Mouse (Mus musculus) monocyte, adult 5-6 weeks (primary cell): ENCODE data around the gene Nr5a1. TPM values are rescaled to one million over a fixed set of nuclear protein-coding genes. Genes with fewer than 3 reads are reported as not detected.

Experiments used
- ATAC-seq: fragments of 153-309, 156-312 bp; replicated peaks from 2 replicates; pipeline ENCODE4 v1.8.0; 2017; ENCODE audit warnings: mild to moderate bottlenecking; ENCODE audit not compliant: low TSS enrichment, insufficient number of reproducible peaks, severe bottlenecking, poor library complexity, low FRiP score
- total RNA-seq: library from RNA; stranded (forward); fragments of 200-1000, 200-491, 200-594 nt; gene quantifications from 3 replicates; pipeline ENCODE4 v1.2.3, GENCODE M21; 2017

Nr5a1 gene
- total RNA-seq: not detected in 3 replicates

DNA sequence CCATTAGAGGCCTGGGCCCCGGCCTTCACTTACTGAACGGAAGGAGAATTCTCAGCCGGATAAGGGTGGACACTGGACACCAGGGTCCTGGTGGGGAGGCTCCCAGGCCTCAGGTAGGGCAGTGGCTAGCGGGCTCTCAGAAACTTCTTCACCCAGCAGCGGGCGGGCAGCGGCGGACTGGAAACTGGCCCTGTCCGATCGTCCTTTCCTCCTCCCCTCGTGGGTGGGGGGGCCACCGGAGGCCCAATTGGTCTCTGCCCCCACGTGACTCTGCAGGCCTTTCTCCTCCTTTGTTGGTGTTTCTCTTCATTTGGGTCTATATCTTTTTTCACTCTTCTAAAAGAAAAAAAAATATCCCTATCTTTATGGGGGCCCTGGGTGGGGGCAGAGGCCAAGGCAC, at the start of gene Nr5a1:
Nr5a1 (minus strand) TSS at position 219 of the 400 bp plus-strand sequence.
- ATAC-seq: no peak

DNA sequence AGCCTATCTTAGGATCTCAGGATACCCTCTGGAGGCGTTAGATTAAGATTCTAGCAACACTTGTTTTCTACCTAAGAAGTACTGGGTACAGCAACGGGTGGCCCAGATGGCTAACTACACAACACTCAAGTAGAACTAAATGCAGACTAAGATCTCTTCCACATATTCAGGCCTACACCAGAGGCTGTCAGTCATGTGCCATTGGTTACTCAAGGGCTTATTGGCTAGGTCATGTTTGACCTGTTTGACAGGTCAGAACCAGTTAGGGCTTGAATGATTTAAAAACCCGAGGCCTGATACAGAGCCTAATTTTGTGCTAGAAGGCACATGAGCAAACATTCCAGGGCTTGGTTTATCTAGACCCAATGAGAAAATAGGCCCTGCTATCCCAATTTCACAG, 25.5 kb upstream of the Nr5a1 start:
- no peak for ATAC-seq

DNA sequence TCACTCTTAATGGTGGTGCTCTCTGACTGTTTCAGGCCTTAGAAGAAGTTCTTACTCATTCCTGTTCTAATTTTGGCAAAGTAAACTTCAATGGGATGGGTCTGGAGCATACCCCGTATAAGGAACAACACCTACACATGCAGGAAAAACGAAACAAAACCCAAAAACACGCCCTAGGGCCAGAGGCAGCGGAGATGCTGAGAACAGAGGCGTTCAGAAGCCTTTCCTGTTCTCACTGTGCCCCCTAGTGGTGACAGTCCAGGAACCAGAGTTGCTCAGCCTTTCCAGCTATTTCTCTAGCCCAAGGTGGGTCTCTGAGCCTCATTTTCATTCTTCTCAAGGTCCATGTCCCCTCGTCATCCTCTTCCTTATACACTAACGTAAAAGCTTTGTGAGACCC, 25.1 kb upstream of the Nr5a1 start:
- ATAC-seq: no peak

DNA sequence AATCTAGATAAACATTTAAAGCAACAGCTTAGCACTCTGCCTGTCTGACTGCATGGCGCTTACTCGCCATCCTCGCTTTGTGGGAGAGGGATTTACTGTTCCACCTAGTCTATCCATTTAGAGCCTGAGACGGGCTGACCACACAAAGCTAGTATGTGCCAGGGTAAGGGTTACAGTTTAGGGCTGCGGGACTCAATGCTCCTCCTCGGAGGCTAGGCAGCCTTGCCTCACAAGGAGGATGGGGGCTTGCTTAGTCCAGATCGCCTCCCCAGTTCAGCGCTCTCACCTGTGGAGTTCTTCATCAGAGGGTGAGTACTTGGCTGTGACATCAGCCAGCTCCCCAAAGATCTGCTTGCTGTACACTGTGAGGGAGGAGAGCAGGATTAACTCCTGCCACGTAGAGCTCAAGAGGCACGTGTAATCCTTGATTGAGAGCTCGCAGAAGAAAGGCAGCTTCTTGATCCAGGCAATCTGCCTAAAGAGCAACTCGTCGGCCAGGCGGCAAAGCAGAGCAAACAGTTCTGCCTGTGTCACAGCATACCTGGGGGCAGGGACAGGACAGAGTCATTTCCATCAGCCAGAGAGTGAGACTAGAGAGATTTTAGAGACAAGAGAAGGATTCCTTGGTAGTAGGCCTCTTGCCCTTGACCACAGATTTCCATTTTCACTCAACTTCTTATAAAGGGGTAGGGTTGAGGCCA, 24.4 kb upstream of the Nr5a1 start:
- ATAC-seq: 0 out of 2 replicates have a peak, but pooled peaks have one; percentile 35

DNA sequence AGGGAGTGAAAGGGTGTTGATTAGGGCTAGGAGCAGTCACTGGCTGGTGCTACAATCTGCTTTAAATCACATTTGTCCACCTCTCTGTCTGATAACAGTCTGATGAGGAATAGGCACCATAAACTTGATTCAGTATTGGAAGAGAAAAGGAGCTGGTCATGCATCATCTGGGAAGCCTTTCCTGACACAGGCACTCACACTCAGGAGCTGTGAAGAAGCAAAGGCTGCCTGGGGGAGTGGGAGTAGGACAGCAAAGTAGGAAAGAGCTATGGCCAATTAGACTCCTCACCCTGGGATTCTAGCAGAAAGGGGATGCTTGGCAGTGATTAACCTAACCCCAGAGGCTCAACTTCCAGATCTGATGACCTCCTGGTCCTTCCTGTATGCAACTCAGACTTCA, 21.4 kb upstream of the Nr5a1 start:
- ATAC-seq: no peak

DNA sequence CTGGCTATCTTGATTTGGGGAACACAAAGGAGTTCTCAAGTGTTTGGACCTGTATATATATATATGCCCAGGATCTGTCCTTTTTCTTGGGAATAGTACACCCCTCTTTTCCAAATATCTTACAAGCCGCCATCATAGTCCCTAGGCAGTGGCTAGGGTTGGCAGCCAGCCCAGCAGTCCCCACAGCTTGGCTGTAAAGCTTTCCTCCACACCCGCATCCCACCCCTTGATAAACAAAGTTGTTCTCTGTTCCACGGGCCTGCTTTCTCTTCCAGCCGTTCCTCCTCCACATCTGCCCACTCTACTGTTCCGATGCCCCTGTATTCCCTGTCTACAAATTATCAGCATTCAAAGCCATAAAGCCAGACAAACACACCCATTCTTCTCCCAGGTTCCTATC, 20.4 kb upstream of the Nr5a1 start:
- no peak for ATAC-seq

DNA sequence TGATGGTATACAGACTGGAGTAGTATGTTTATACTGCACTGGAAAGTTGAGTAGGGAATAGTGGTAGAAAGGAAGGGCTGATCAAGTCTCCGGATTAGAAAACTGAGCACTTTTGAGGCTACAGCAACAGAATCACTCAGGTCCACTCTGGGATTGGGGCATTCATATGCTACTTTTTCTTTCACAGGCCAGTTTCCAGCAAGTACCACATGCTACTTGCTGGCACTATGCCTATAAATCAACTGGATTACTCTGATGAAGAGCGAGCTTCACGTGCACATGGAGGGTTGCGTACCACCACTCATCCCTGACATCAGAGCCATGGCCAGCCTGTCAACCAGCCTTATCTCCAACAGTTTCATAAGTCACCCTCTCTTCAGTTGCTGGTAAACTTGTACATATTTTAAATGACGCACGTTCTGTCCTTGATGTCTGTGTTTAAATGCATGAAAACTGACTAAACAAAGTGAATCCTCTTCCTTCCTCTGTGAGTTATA, 16.0 kb upstream of the Nr5a1 start:
- no peak for ATAC-seq

DNA sequence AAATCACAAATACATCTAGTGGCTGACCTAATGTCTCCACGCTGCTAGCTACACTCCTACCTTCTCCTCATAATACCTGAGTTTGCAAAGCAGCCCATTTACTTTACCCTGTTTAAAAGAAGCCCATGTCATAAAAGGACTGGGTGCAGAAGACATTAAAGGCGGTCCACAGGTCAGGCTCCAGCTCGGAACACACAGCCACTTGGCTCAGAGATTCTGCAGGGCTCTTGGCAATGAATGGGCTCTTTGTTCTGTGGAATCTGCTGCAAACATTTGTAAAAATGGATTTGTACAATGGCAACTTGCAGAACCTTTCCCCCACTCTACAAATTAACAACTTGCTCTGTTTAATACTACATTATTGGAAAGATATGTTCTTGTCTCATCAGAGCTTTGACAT, 11.1 kb upstream of the Nr5a1 start:
- no peak for ATAC-seq

DNA sequence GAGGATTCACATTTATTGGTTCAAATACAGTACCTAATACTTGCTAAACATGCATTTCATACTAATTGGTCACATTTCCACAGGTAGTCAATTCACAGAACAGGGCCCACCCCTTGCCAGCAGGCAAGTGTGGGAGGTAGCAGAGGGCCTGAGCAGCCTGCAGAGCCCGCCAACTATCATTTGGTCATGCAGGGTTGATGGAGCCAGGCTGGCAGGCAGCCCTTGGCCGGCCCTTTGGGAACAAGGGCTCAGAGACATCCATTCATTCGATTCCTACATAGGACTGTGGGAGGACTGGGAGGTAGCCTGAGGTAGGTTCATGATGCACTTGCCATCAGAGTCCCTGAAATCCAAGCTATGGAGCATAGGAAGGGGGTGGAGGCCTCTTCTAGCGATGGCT, 9.0 kb upstream of the Nr5a1 start:
- ATAC-seq: no peak

DNA sequence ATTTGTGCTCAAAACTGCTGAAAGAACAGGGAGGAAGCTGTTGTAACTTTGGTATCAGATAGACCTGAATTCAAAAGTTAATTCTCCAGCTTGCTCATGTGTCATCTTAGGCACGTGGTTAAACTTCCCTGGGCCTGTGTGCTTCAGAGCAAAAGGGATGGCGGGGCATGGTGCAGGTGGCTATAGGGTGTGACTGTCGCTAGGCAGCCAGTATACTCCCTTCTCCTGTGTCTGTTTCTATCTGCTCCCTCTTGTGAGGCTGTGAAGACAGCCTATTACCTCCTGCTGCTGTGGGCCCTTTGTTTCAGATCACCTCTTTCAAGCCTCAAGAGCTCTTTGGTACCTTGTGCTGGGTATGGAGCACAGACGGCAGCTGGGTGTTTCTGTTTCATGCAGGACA, 7.7 kb upstream of the Nr5a1 start:
- ATAC-seq: no peak

DNA sequence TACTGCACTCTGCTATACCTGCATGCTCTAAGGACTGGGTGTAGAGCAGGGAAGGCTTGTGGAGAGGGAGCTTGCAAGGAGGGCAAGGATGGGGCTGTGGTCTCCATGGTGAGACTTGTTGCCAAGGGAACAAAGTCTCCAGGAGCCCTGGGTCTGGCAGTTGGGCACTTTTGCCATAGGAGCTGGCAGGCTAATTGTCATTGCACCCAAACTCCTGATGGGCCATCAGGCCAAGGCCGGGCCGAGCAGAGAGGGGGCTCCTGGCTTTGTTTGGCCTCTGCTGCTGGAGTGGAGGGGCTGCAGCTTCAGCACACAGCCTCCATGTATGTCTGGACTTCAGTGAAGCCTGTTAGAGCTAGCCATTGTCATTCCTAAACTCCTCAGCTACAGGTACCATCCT, 6.3 kb upstream of the Nr5a1 start:
- ATAC-seq: no peak

DNA sequence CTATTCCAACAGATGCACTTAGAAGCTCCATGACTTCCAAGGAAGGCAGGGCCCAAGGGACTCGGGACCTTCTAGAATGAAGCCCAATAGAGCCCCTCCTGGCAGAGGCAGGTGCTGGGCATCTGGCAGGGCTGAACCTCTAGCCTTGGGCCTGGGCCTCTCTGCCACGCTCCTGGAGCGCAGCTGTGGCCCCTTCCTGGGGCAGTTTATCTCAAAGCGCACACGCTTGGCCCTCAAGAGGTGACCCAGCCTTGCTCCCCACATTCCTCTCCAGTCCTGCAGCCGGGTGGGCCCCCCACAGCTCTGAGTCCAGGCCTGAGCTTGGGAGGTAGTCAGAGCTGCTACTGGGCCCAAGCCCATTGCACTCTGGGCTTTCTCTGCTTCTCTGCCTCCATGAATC, 5.0 kb upstream of the Nr5a1 start:
- no peak for ATAC-seq

DNA sequence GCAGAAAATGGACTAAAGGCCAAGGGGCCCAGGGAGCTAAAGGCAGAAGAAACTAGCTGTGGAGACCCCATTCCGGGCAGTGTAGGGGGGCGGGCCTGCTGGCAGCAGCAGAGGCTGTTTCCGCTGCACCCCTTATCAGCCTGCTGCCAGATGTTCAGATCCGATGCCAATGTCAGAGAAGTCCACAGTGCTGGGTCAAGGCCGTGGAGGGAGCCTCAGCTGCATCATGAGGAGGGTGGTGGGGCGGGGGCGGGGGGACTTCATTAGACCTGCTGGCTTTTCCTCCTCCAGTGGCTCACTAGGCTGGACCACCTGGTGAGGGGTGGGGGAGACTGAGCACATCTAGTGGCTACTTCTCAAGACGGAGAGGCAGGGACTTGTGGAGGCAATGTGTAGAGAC, 4.3 kb upstream of the Nr5a1 start:
- no peak for ATAC-seq

DNA sequence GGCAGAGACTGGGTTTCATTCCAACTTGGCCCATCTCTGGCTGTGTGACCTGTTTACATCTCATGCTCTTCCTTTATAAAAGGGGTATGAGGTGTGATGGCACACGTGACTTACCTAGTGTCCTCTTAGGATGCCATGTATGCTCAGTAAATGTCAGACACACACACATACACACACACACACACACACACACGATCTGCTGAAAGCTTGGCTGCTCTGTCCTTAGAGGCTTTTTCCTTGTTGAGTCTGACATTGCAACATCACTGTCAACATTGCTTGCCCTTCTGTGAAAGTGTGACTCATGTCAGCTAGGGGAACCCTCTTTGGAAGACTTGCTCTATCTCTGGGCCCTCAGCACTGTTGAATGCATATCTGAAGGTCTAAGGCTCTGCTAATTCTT, 3.1 kb upstream of the Nr5a1 start:
- ATAC-seq: no peak

DNA sequence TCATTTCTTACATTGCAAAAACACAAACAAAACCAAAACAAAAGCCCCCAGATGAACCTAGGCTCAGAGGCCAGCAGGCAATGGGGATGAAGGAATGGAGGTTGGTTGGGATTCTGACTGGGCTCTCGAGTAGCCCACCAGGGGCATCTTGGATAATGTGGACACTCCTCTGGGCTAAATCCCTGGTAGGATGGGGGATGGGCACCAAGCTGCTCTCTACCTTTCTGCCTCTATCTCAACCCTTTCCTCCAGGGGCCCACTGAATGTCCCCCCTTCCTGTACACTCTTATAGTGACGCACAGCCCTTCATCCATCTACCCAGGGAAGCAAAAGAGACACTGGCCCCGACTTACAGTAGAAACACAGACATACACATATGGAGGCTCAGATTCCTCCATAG, 746 bp downstream of the Nr5a1 start:
- no peak for ATAC-seq

DNA sequence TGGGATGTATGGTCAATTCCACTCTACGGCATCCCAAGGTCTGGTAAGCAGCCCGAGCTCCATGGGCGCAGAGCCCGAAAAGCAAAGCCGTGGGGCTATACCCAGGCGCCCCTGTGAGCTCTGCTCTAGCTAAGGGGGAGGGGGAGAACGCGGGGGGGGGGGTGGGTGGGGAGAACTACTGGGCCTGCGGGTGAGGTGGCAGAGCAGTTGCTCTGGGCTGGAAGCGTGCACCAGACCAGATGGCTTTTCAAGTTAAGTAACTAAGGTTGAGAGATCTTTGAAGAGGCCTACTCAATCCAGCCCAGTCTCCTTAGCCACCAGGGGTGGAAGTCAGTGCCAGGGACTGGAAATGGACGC, 1.6 kb downstream of the Nr5a1 start:
- no peak for ATAC-seq

DNA sequence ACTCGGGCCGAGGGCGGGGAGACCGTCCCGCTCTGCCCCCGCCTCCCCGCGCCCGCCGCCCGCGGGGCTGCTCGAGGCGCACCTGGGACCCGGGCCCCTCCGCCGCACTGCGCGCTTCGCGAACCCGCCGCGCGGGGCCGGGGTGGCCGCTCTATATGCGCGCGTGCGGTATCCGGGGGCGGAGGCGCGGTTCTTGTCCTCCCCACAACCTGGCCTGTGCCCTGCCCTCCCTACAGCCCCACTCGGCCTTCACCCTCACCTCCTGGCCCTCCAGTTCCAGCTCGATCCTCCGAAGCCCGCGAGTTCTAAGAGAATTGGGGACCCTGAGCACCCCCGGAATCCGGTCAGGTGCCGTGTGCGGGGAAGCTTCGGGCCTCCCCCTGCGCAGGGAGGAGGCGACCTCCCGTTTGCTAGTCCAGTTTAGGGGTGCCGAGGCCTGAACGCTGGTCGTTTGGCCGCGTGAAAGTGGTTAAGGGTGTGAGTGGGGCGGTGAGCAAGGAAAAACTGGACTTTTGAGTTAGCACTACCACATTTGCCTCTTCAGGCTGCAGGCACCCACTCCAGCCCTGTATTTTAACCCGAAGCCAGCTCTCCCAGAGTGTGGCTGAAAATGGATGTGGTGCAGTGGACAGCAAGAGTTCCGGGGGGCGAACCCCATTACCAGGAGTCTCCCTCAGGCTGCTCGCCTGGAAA, 2.1 kb downstream of the Nr5a1 start:
- ATAC-seq: no peak

DNA sequence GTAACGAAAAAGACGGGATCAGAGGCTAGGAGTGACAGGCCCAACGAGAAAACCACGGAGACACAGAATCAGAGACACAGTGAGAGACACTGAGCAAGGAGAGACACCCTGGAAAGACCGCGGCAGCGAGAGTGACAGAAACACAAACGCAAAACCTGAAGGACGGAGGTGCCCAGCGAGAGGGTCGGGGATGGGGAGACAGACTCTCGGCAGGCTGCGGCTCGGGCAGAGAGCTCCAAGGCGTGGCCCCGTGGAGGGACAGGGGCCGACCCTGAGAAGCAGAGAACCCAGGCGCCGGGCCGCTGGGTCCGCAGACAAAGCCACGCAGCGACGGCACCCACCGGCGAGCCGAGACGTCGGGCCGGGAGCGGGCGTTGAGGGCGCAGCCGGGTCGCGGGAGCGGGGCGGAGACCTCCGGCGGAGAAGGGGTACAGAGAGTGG, 2.9 kb downstream of the Nr5a1 start:
- ATAC-seq: no peak

DNA sequence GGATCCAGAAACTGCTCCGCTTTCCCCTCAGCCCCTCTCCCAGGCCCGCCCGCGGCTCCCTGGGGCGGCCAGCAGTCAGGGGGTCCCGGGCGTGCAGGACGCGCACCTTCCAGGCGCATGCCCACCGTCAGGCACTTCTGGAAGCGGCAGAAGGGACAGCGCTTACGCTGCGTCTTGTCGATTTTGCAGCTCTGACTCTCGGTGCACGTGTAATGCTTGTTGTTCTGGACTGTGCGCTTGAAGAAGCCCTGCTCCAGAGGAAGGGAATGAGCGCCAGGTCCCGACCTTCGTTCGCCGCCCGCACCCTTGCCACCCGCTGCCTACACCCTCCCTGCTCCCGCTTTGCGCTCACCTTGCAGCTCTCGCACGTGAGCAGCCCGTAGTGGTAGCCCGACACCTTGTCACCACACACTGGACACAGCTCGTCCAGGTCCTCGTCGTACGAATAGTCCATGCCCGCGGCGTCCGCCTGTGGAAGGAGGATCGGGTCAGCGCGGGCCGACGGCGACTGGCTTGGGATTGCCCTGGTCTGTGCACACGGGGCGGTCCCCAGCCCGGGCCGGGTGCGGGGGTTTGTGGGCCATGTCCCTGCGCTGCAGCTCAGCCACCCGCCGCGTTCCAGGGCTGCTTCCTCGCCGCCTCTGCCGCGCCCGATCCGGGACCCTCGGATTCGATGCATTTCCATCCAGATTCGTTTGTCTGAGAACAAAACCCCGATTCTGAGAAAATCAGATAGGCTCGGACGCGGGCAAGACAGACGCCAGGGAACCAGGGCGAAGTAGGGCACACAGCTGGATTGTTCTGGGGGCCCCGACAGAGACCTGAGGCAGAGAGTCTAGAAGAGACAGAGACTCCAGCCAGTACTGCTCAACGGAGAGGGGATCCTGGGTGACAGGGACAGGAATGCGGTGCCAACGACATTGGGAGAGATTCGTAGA, 3.8 kb downstream of the Nr5a1 start:
- no peak for ATAC-seq
